Mouse (Mus musculus): Measurements from ENCODE around the gene Fanca. TPM values are rescaled to one million over a fixed set of nuclear protein-coding genes. Genes with fewer than 3 reads are reported as not detected.

Fanca gene
- total RNA-seq, 1 experiment from 2014 or later, result 31.4 TPM

DNA sequence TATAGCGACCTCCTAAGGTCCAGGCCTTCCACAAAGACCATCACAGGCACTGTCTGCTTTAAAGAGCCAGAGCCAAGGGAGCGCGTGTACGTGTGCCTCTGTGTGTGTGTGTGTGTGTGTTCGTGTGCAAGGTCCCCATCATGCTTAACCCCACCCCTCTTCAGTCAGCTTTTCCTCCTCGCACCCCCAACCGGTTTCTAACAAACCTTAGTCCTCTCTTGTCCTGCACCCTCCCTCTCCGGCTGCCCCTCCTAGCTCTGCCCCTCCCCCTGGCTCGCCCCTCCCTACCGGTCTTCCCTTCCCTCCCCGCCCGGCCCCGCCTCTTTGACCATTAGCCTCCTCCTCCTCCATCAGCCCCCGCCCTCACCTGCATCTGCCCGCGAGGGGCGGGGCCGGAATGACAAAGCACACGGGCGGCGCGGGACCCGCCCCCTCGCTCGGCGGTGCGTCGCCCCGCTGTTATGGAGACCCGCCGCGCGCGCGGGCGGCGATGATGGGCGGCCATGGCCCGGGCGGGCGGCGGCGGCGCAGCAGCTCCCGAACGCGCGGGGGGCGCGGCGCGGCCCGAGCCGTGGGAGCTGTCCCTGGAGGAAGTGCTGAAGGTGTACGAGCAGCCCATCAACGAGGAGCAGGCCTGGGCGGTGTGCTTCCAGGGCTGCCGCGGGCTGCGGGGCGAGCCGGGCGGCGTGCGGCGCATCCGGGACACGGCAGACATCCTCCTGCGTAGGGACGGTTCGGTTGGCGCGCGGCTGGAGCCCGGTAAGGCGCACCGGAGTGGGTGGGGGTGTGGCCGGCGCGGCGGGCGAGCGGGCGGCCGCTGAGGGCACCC lies 14.1 kb upstream of the Fanca start, which contains the start of gene Spire2:
Gene Spire2 (plus strand): TSS at position 452 of the 829 bp plus-strand sequence.
- ATAC-seq (replicated peaks; ENCODE audit: insufficient number of reproducible peaks, low FRiP score, low TSS enrichment, poor library complexity, severe bottlenecking), result peak; percentile 41; the same call in 1 of the 2 replicates

DNA sequence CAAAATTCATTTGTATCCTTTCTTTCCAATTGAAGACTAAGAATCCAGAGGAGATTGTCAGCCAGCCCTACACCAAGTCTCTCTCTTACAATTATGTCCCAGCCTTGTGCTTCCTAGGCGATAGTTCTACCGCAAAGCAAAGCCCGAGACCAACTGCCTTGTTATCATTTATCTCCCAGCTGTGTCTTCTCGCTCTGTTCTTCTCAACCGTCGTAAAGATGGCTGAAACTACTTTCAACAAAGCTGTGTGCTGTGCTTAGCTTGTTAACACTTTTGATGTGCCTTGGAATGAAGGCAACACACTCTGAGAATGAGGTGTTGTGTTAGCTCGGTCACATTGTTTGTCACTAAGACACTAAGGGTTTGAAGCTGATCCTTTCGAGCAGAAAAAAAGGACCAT lies 13.4 kb upstream of the Fanca start:
- no peak for ATAC-seq (replicated peaks; ENCODE audit: insufficient number of reproducible peaks, low FRiP score, low TSS enrichment, poor library complexity, severe bottlenecking)

- ATAC-seq (replicated peaks; ENCODE audit: insufficient number of reproducible peaks, low FRiP score, low TSS enrichment, poor library complexity, severe bottlenecking), result no peak
Measured at GRCm38 (mm10) chr8:123331301-123331700, 12.9 kb upstream of the Fanca start.

- no peak for ATAC-seq (replicated peaks; ENCODE audit: insufficient number of reproducible peaks, low FRiP score, low TSS enrichment, poor library complexity, severe bottlenecking)
Measured at GRCm38 (mm10) chr8:123330701-123331100, 12.3 kb upstream of the Fanca start.

- ATAC-seq (replicated peaks; ENCODE audit: insufficient number of reproducible peaks, low FRiP score, low TSS enrichment, poor library complexity, severe bottlenecking), result no peak
Measured at GRCm38 (mm10) chr8:123329961-123330360, 11.6 kb upstream of the Fanca start.

- ATAC-seq (replicated peaks; ENCODE audit: insufficient number of reproducible peaks, low FRiP score, low TSS enrichment, poor library complexity, severe bottlenecking), result no peak
Measured at GRCm38 (mm10) chr8:123329350-123329749, 11.0 kb upstream of the Fanca start.

GRCm38 (mm10) chr8:123328552-123328951 lies 10.2 kb upstream of the Fanca start:
- no peak for ATAC-seq (replicated peaks; ENCODE audit: insufficient number of reproducible peaks, low FRiP score, low TSS enrichment, poor library complexity, severe bottlenecking)

- 0 out of 2 replicates have a peak, but pooled peaks have one; percentile 50 for ATAC-seq (replicated peaks; ENCODE audit: insufficient number of reproducible peaks, low FRiP score, low TSS enrichment, poor library complexity, severe bottlenecking)
Measured at GRCm38 (mm10) chr8:123319522-123320164, 1.3 kb upstream of the Fanca start.

- ATAC-seq (replicated peaks; ENCODE audit: insufficient number of reproducible peaks, low FRiP score, low TSS enrichment, poor library complexity, severe bottlenecking), result no peak
Measured at GRCm38 (mm10) chr8:123317781-123318466, 452 bp downstream of the Fanca start.

- no peak for ATAC-seq (replicated peaks; ENCODE audit: insufficient number of reproducible peaks, low FRiP score, low TSS enrichment, poor library complexity, severe bottlenecking)
Measured at GRCm38 (mm10) chr8:123308738-123309137, 9.6 kb downstream of the Fanca start.

GRCm38 (mm10) chr8:123298301-123298700 lies 20.1 kb downstream of the Fanca start:
- ATAC-seq (replicated peaks; ENCODE audit: insufficient number of reproducible peaks, low FRiP score, low TSS enrichment, poor library complexity, severe bottlenecking), result no peak

DNA sequence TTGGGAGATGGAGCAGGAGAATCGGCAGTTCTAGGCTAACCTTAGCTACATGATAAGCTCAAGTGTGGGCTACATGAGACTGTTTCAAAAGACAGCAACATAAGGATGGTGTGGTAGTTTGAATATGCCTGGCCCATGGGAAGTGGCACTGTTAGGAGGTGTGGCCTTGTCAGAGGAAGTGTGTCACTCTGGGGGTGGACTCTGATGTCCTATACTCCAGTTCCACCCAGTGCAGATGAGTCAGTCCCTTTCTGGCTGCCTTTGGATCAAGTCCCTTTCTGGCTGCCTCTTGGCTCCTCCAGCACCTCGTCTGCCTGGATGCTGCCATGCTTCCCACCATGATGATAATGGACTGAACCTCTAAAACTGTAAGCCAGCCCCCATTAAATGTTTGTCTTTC lies 25.6 kb downstream of the Fanca start:
- no peak for ATAC-seq (replicated peaks; ENCODE audit: insufficient number of reproducible peaks, low FRiP score, low TSS enrichment, poor library complexity, severe bottlenecking)

DNA sequence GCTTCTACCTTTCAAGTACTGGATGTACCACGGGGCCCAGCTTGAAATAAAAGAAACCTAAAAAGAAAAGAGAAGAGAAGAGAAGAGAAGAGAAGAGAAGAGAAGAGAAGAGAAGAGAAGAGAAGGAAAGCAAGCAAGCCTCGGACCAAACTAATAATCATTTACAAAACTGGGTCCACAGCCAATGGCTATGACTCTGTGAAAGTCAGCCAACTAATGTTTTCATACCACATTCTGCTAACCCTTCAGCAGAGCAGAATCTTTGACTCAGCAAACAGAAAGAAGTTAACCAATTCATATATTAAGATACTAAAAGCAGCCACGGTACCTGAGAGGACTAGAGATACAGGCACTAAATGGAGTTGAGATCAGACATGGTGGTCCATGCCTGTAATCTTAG lies 26.1 kb downstream of the Fanca start:
- ATAC-seq (replicated peaks; ENCODE audit: insufficient number of reproducible peaks, low FRiP score, low TSS enrichment, poor library complexity, severe bottlenecking), result no peak

DNA sequence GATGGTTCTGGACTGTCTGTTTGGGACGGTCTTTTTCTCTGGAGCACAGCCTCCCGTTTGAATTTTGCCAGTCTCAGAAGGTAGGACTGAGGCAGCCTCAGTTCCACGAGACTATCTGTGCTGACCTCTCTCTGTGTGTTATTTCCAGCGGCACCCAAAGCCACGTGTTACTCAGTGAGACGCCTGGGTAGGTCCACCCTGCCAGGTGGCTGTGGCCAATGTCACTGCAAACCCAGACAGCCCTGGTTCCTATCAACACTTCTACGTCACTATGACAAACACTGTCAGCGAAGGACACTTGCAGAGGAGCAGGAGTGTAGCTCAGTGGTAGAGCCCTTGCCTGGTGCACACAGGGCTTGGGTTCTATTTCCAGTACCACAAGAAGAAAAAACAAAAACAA lies 26.7 kb downstream of the Fanca start:
- ATAC-seq (replicated peaks; ENCODE audit: insufficient number of reproducible peaks, low FRiP score, low TSS enrichment, poor library complexity, severe bottlenecking), result no peak

DNA sequence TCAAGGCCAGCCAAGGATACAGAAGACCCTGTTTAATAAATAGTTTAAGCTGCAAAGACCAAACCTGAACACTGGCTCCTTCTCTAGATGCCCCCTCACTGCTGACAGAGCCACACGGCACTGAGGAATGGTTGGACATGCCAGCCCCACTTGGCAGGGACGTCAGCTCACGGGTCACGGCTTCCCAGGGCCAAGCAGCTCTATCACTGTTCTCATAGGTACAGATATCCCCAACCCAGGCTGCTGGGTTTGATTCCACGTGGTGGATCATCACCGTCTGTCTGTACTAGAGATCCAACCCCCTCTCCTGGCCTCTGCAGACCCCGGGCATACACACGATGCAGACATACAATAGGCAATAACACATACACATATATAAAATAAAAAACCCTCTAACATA lies 27.7 kb downstream of the Fanca start:
- ATAC-seq (replicated peaks; ENCODE audit: insufficient number of reproducible peaks, low FRiP score, low TSS enrichment, poor library complexity, severe bottlenecking), result no peak

DNA sequence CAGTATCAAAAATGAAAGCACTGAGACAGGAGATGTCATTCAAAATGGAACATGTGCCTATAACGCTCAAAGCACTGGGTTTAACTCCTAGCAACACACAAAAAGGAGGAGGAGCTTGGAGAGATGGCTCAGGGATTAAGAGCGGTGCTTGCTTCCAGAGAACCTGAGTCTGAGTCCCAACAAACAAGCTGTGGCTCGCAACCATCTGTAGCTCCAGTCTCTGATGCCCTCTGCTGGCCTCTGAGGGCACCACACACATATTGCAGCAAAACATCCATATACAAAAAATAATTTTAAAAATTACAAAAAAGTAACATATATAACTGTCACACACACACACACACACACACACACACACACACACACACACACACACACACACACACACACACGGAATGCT lies 28.2 kb downstream of the Fanca start:
- peak; percentile 78 for ATAC-seq (replicated peaks; ENCODE audit: insufficient number of reproducible peaks, low FRiP score, low TSS enrichment, poor library complexity, severe bottlenecking)

GRCm38 (mm10) chr8:123287362-123287761 lies 31.0 kb downstream of the Fanca start:
- ATAC-seq (replicated peaks; ENCODE audit: insufficient number of reproducible peaks, low FRiP score, low TSS enrichment, poor library complexity, severe bottlenecking), result no peak

- no peak for ATAC-seq (replicated peaks; ENCODE audit: insufficient number of reproducible peaks, low FRiP score, low TSS enrichment, poor library complexity, severe bottlenecking)
Measured at GRCm38 (mm10) chr8:123284493-123284892, 33.9 kb downstream of the Fanca start.

GRCm38 (mm10) chr8:123283991-123284390 lies 34.4 kb downstream of the Fanca start:
- ATAC-seq (replicated peaks; ENCODE audit: insufficient number of reproducible peaks, low FRiP score, low TSS enrichment, poor library complexity, severe bottlenecking), result no peak

Data from monocyte, adult 5-6 weeks (primary cell).